In the genomic region with DNA sequence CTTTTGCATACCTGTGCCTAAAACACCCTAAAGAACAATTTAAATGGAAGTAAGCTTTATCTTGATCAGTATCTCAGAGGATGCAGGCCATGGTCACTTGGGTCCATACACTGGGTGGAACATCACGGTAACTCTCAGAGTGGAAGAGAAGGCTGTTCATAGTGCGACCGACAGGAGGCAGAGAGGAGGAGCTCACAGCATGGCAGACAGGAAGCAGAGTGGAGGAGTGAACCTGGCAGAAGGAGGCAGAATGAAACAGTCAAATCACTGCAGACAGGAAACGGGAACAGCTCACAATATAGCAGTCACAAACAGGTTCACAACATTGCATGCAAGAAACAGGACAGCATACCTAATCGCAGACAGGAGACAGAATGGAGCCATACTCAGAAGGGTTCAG, we compare ENCODE assay signal across 14 mouse cellular contexts.
DNase-seq lines count a peak whose midpoint lies in the region; ATAC-seq and TF ChIP-seq lines count a peak whose summit lies in the region.
"Had no signal": no experiment of that assay in that cellular context is flagged by ENCODE, and none has a peak within 500 bp of the region (broad histone marks: within the 10 kb centered on the region; RNA-seq: fewer than 3 reads in every experiment).

No protein-coding gene starts in this region.

- TF ChIP-seq CTCF in liver, adult 2 months (IDR thresholded peaks at IDR 0.05; ENCODE audit: low read depth, low read length): peak; percentile 55
- peak in 1 of 2 experiments; percentile 68; a peak in 2 of 4 replicates for TF ChIP-seq CTCF in CH12.LX (conservative IDR thresholded peaks at IDR 0.05 in 1 of 2, IDR thresholded peaks at IDR 0.05 in 1 of 2; ENCODE audit: low read depth in 2 of 2, low read length in 2 of 2)

- H3K4me3 ChIP-seq in liver, adult 2 months (ENCODE audit: insufficient read depth, low read depth, low read length): no peak overlapping the region
- no peak overlapping the region for H3K4me3 ChIP-seq in liver, embryonic 12.5 days
- H3K4me3 ChIP-seq in CH12.LX (replicated peaks in 1 of 3; ENCODE audit: low read depth in 2 of 3, low read length in 2 of 3, poor library complexity in 1 of 3): no peak overlapping the region
- no peak overlapping the region for H3K4me3 ChIP-seq in hindbrain, embryonic 16.5 days (ENCODE audit: low read length)
- H3K4me3 ChIP-seq: erythroblast, embryonic 14.5 days; hindbrain, embryonic 12.5 days had no signal

- peaks cover 5% of the 10 kb centered on the region for H3K4me1 ChIP-seq in liver, adult 2 months (ENCODE audit: control insufficient read depth, insufficient read depth, low read length)
- H3K4me1 ChIP-seq in liver, embryonic 12.5 days: no peaks in the 10 kb centered on the region
- H3K4me1 ChIP-seq in CH12.LX (ENCODE audit: control insufficient read depth in 1 of 2, insufficient read depth in 2 of 2): peaks cover 4 to 5% of the 10 kb centered on the region in 2 experiments
- H3K4me1 ChIP-seq in hindbrain, embryonic 16.5 days (ENCODE audit: control insufficient read depth, insufficient read depth, low read depth, low read length): no peaks in the 10 kb centered on the region
- H3K4me1 ChIP-seq: hindbrain, embryonic 12.5 days had no signal

- H3K9me3 ChIP-seq in liver, embryonic 12.5 days (replicated peaks): no peaks in the 10 kb centered on the region
- no peaks in the 10 kb centered on the region for H3K9me3 ChIP-seq in CH12.LX (replicated peaks; ENCODE audit: low read length)
- H3K9me3 ChIP-seq in hindbrain, embryonic 16.5 days (ENCODE audit: control insufficient read depth, low read length): no peaks in the 10 kb centered on the region
- H3K9me3 ChIP-seq: hindbrain, embryonic 12.5 days had no signal

- no peak overlapping the region for H3K9ac ChIP-seq in liver, adult 2 months (ENCODE audit: low read depth, low read length)
- H3K9ac ChIP-seq in liver, embryonic 12.5 days: no peak overlapping the region
- no peak overlapping the region for H3K9ac ChIP-seq in CH12.LX (ENCODE audit: insufficient read depth, low read depth)
- H3K9ac ChIP-seq in hindbrain, embryonic 16.5 days (ENCODE audit: low read depth, low read length): no peak overlapping the region
- H3K9ac ChIP-seq: hindbrain, embryonic 12.5 days; liver, embryonic 14.5 days had no signal

- no peak for ATAC-seq in liver, embryonic 12.5 days
- ATAC-seq in hindbrain, embryonic 16.5 days: no peak

- no peak for TF ChIP-seq EP300 in CH12.LX (IDR thresholded peaks at IDR 0.05; ENCODE audit: low read length)

- TF ChIP-seq POLR2A in liver, adult 2 months (IDR thresholded peaks at IDR 0.05; ENCODE audit: extremely low read depth, insufficient read depth, low read length): no peak
- TF ChIP-seq POLR2A in CH12.LX (IDR thresholded peaks at IDR 0.05; ENCODE audit: low read depth, low read length): no peak

- dilution Hi-C loops in CH12.LX (cut with MboI; ENCODE audit: extremely low pct_ligation_motif_present, extremely low pct_unique_long_range_greater_than_20kb, low sequenced_read_pairs): no loop called here

- DNase-seq in liver, adult 2 months (ENCODE audit: extremely low read depth, low read depth, low spot score): peak; percentile 38
- peak; percentile 20 for DNase-seq in CH12.LX (ENCODE audit: extremely low read depth)
- DNase-seq in T-cell, adult 2 months (ENCODE audit: low spot score): peak; percentile 25
- peak; percentile 61 for DNase-seq in naive thymus-derived CD4-positive, alpha-beta T cell, adult 2 months (ENCODE audit: low read depth)
- no peak for DNase-seq in adrenal gland, postnatal 36 days
- no peak for DNase-seq in embryo, embryonic 10 days (ENCODE audit: low spot score)
- DNase-seq: cerebellum, adult 18-20 months; kidney, adult 8-10 months; right cerebral cortex, adult 18-20 months had no signal

- peak; percentile 46 for TF ChIP-seq RAD21 in CH12.LX (IDR thresholded peaks at IDR 0.05; ENCODE audit: low read depth, low read length)

- peaks cover 6% of the 10 kb centered on the region; the same call in 1 of the 2 replicates for H3K79me2 ChIP-seq in liver, adult 2 months (ENCODE audit: control insufficient read depth, insufficient read depth, low read length)
- H3K79me2 ChIP-seq in CH12.LX (replicated peaks; ENCODE audit: control insufficient read depth, extremely low read depth, insufficient read depth, poor library complexity, severe bottlenecking): no peaks in the 10 kb centered on the region

- WGBS in liver, adult 2 months: 55% methylated on average over 5 of the region's 5 CpGs
- 67% methylated on average over 5 of the region's 5 CpGs for WGBS in liver, embryonic 12.5 days (ENCODE audit: insufficient replicate concordance)
- 84% methylated on average over 5 of the region's 5 CpGs for WGBS in hindbrain, embryonic 16.5 days

- H3K4me2 ChIP-seq in liver, embryonic 12.5 days: no peak overlapping the region
- H3K4me2 ChIP-seq in CH12.LX (ENCODE audit: insufficient read depth, low read depth, poor library complexity, severe bottlenecking): no peak overlapping the region
- H3K4me2 ChIP-seq in hindbrain, embryonic 16.5 days (ENCODE audit: low read length): no peak overlapping the region
- H3K4me2 ChIP-seq: hindbrain, embryonic 12.5 days had no signal

- no peak overlapping the region for H3K27ac ChIP-seq in liver, adult 2 months (replicated peaks; ENCODE audit: insufficient read depth, low read depth, low read length)
- no peak overlapping the region for H3K27ac ChIP-seq in liver, embryonic 12.5 days
- H3K27ac ChIP-seq in CH12.LX (ENCODE audit: insufficient read depth, low read depth): no peak overlapping the region
- no peak overlapping the region for H3K27ac ChIP-seq in hindbrain, embryonic 16.5 days (ENCODE audit: low read depth, low read length)
- H3K27ac ChIP-seq: hindbrain, embryonic 12.5 days; liver, embryonic 14.5 days had no signal

- H3K27me3 ChIP-seq in liver, adult 2 months (ENCODE audit: control insufficient read depth, insufficient read depth, low read length): no peaks in the 10 kb centered on the region
- H3K27me3 ChIP-seq in liver, embryonic 12.5 days (replicated peaks): no peaks in the 10 kb centered on the region
- no peaks in the 10 kb centered on the region for H3K27me3 ChIP-seq in CH12.LX (replicated peaks)
- H3K27me3 ChIP-seq in hindbrain, embryonic 16.5 days (replicated peaks; ENCODE audit: control insufficient read depth, insufficient read depth, low read length): no peaks in the 10 kb centered on the region
- H3K27me3 ChIP-seq: hindbrain, embryonic 12.5 days had no signal

- in situ Hi-C loops in CH12.LX (cut with MboI; ENCODE audit: low pct_ligation_motif_present, low pct_unique_long_range_greater_than_20kb, low sequenced_read_pairs): no loop called here

- H3K36me3 ChIP-seq in liver, adult 2 months (ENCODE audit: control insufficient read depth, insufficient read depth, low read length): peaks cover 6% of the 10 kb centered on the region; the same call in 1 of the 2 replicates
- H3K36me3 ChIP-seq in liver, embryonic 12.5 days: no peaks in the 10 kb centered on the region
- no peaks in the 10 kb centered on the region for H3K36me3 ChIP-seq in CH12.LX (replicated peaks in 1 of 2; ENCODE audit: control insufficient read depth in 1 of 2, insufficient read depth in 1 of 2, low read length in 1 of 2)
- no peaks in the 10 kb centered on the region for H3K36me3 ChIP-seq in hindbrain, embryonic 16.5 days (ENCODE audit: control insufficient read depth, insufficient read depth, low read length)
- H3K36me3 ChIP-seq: hindbrain, embryonic 12.5 days had no signal

TF ChIP-seq in CH12.LX, 34 proteins besides CTCF, POLR2A, EP300 and RAD21:
- TF ChIP-seq HCFC1 (IDR thresholded peaks at IDR 0.05; ENCODE audit: low read depth, low read length) (no peak), PAX5 (IDR thresholded peaks at IDR 0.05; ENCODE audit: low read length) (no peak), SMC3 (IDR thresholded peaks at IDR 0.05; ENCODE audit: low read depth, low read length) (peak; percentile 79), CHD2 (IDR thresholded peaks at IDR 0.05; ENCODE audit: low read length) (no peak), POLR2AphosphoS2 (IDR thresholded peaks at IDR 0.05; ENCODE audit: low read depth, low read length) (no peak)

Comparison
In these comparisons a context has a peak if more than half of its experiments do, and no peak if none do; other contexts are left out.
1. DNase-seq: peak in liver, adult 2 months (single experiment), CH12.LX (single experiment), T-cell, adult 2 months (single experiment) and naive thymus-derived CD4-positive, alpha-beta T cell, adult 2 months (single experiment); none in adrenal gland, postnatal 36 days (0 of 2) and embryo, embryonic 10 days (single experiment).